Mouse (Mus musculus): ENCODE measurements around the gene Tex21. TPM values are rescaled to one million over a fixed set of nuclear protein-coding genes. Genes with fewer than 3 reads are reported as not detected.

Tex21 gene
- total and polyA plus RNA-seq, 3 experiments = 4.4 to 6.7 TPM; not detected in 1

DNA sequence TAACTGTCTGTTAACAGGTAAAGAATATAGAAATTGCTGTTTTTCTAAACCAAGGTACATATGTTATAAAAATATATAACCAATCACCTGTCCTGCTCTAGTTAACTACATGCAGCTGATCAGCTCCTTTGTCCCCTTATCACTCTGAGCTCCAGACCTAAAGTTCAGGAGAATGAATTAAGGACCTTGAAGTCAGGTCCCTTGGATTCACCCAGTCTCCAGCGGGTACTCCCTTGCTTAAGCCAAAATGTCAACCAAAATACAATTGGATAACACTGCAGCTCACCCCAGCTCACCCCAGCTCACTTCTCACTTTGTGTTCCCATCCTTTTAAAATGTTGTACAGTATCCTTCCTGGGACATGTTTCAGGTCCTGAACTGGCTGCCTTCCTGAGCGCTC is 7.0 kb upstream of the Tex21 start:
- peak overlapping the region; percentile 65 to 85 for H3K4me3 ChIP-seq (ENCODE audit: control insufficient read depth in 1 of 2, insufficient read depth in 1 of 2, low read depth in 2 of 2, low read length in 2 of 2)
- no peaks in the 10 kb centered on the region for H3K9me3 ChIP-seq (replicated peaks; ENCODE audit: insufficient read depth, low read length)
- no peaks in the 10 kb centered on the region for H3K27me3 ChIP-seq (ENCODE audit: control insufficient read depth in 1 of 2, insufficient read depth in 2 of 2, low read length in 2 of 2)
- peaks cover 1 to 21% of the 10 kb centered on the region in 2 experiments; a peak in 3 of 4 replicates for H3K36me3 ChIP-seq (ENCODE audit: control insufficient read depth in 1 of 2, insufficient read depth in 2 of 2, low read length in 2 of 2)
- peak; percentile 48 for DNase-seq (ENCODE audit: low read depth, low spot score)
- peak overlapping the region; percentile 76 for H3K9ac ChIP-seq (ENCODE audit: control insufficient read depth, low read depth, low read length, poor library complexity, severe bottlenecking)
- H3K27ac ChIP-seq (ENCODE audit: control insufficient read depth, low read depth, low read length) = peak overlapping the region; percentile 86
- H3K4me1 ChIP-seq (ENCODE audit: control insufficient read depth in 1 of 2, insufficient read depth in 2 of 2, low read length in 2 of 2) = peaks cover 5 to 16% of the 10 kb centered on the region in 2 experiments; a peak in 3 of 4 replicates
- TF ChIP-seq HCFC1 (IDR thresholded peaks at IDR 0.05; ENCODE audit: low read depth, low read length) (no peak), SIN3A (IDR thresholded peaks at IDR 0.05; ENCODE audit: low read length) (peak; percentile 12; the same call in 1 of the 2 replicates)
- peaks cover 30% of the 10 kb centered on the region for H3K79me2 ChIP-seq (ENCODE audit: control insufficient read depth, insufficient read depth, low read length, poor library complexity)

- Histone ChIP-seq H3K9me3 (replicated peaks; ENCODE audit: insufficient read depth, low read length) (no peaks in the 10 kb centered on the region), H3K36me3 (ENCODE audit: control insufficient read depth in 1 of 2, insufficient read depth in 2 of 2, low read length in 2 of 2) (peaks cover 1 to 19% of the 10 kb centered on the region in 2 experiments; a peak in 3 of 4 replicates), H3K79me2 (ENCODE audit: control insufficient read depth, insufficient read depth, low read length, poor library complexity) (peaks cover 25% of the 10 kb centered on the region), H3K27me3 (ENCODE audit: control insufficient read depth in 1 of 2, insufficient read depth in 2 of 2, low read length in 2 of 2) (no peaks in the 10 kb centered on the region), H3K9ac (ENCODE audit: control insufficient read depth, low read depth, low read length, poor library complexity, severe bottlenecking) (peak overlapping the region; percentile 76), H3K4me1 (ENCODE audit: control insufficient read depth in 1 of 2, insufficient read depth in 2 of 2, low read length in 2 of 2) (peaks cover 4 to 12% of the 10 kb centered on the region in 2 experiments; a peak in 3 of 4 replicates), H3K27ac (ENCODE audit: control insufficient read depth, low read depth, low read length) (peak overlapping the region; percentile 86), H3K4me3 (ENCODE audit: control insufficient read depth in 1 of 2, insufficient read depth in 1 of 2, low read depth in 2 of 2, low read length in 2 of 2) (peak overlapping the region; percentile 65 to 85)
- peak; percentile 60 for DNase-seq (ENCODE audit: low read depth, low spot score)
- TF ChIP-seq MEF2A (IDR thresholded peaks at IDR 0.05; ENCODE audit: extremely low read depth, insufficient replicate concordance, low read depth, low read length, poor library complexity, severe bottlenecking) (no peak), ZC3H11A (IDR thresholded peaks at IDR 0.05; ENCODE audit: low read depth, low read length) (no peak), GATA1 (IDR thresholded peaks at IDR 0.05; ENCODE audit: low read depth, low read length) (peak; percentile 21; the same call in 1 of the 2 replicates), HCFC1 (IDR thresholded peaks at IDR 0.05; ENCODE audit: low read depth, low read length) (no peak), SIN3A (IDR thresholded peaks at IDR 0.05; ENCODE audit: low read length) (peak; percentile 24; the same call in 1 of the 2 replicates), TAL1 (IDR thresholded peaks at IDR 0.05; ENCODE audit: low read length) (no peak), ZKSCAN1 (IDR thresholded peaks at IDR 0.05; ENCODE audit: low read depth, low read length) (no peak), EP300 (IDR thresholded peaks at IDR 0.05; ENCODE audit: low read depth in 1 of 2, low read length in 2 of 2) (peak in 1 of 2 experiments; percentile 51; a peak in 1 of 4 replicates), TBP (IDR thresholded peaks at IDR 0.05; ENCODE audit: low read depth, low read length) (no peak), POLR2AphosphoS5 (IDR thresholded peaks at IDR 0.05; ENCODE audit: borderline replicate concordance, low read depth, low read length) (no peak), USF2 (IDR thresholded peaks at IDR 0.05; ENCODE audit: borderline replicate concordance in 1 of 2, insufficient read depth in 1 of 2, low read depth in 1 of 2, low read length in 2 of 2) (no peak), NELFE (IDR thresholded peaks at IDR 0.05; ENCODE audit: low read depth, low read length) (no peak), ZNF384 (IDR thresholded peaks at IDR 0.05; ENCODE audit: low read depth, low read length) (no peak), POLR2A (IDR thresholded peaks at IDR 0.05; ENCODE audit: control insufficient read depth in 1 of 2, insufficient read depth in 1 of 2, low read depth in 1 of 2, low read length in 2 of 2, poor library complexity in 1 of 2) (no peak), TCF12 (IDR thresholded peaks at IDR 0.05; ENCODE audit: low read depth, low read length) (peak; percentile 24; the same call in 1 of the 2 replicates), RAD21 (IDR thresholded peaks at IDR 0.05; ENCODE audit: low read depth, low read length) (no peak), NRF1 (IDR thresholded peaks at IDR 0.05; ENCODE audit: insufficient read depth, low read depth, low read length, poor library complexity, severe bottlenecking) (no peak), MXI1 (IDR thresholded peaks at IDR 0.05; ENCODE audit: low read depth, low read length) (no peak), BHLHE40 (IDR thresholded peaks at IDR 0.05; ENCODE audit: borderline replicate concordance, low read depth, low read length) (no peak), E2F4 (IDR thresholded peaks at IDR 0.05; ENCODE audit: borderline replicate concordance, low read depth, low read length) (no peak), UBTF (IDR thresholded peaks at IDR 0.05; ENCODE audit: borderline replicate concordance, insufficient read depth, low read depth, low read length) (no peak), CTCF (IDR thresholded peaks at IDR 0.05 in 2 of 3, conservative IDR thresholded peaks at IDR 0.05 in 1 of 3; ENCODE audit: control insufficient read depth in 1 of 3, insufficient read depth in 1 of 3, low read depth in 2 of 3, low read length in 3 of 3, poor library complexity in 1 of 3, severe bottlenecking in 1 of 3) (no peak), SMC3 (IDR thresholded peaks at IDR 0.05; ENCODE audit: low read depth, low read length) (no peak), MYC (IDR thresholded peaks at IDR 0.05; ENCODE audit: low read depth, low read length) (peak; percentile 72; the same call in 1 of the 2 replicates)
Measured at GRCm38 (mm10) chr12:76253090-76253489, 6.5 kb upstream of the Tex21 start.

Measured in MEL (cell line).